ENCODE assay signal across 16 mouse cellular contexts in genomic region chr3:8366907-8367658, GRCm38 (mm10).
DNase-seq lines count a peak whose midpoint lies in the region; ATAC-seq lines count a peak whose summit lies in the region.
"Had no signal": no experiment of that assay in that cellular context is flagged by ENCODE, and none has a peak within 500 bp of the region (broad histone marks: within the 10 kb centered on the region; RNA-seq: fewer than 3 reads in every experiment).

No protein-coding gene starts in this region.

- no peak overlapping the region for H3K4me2 ChIP-seq in midbrain, embryonic 12.5 days (replicated peaks)
- H3K4me2 ChIP-seq in midbrain, embryonic 11.5 days, result no peak overlapping the region
- no peak overlapping the region for H3K4me2 ChIP-seq in hindbrain, embryonic 14.5 days (replicated peaks)
- no peak overlapping the region for H3K4me2 ChIP-seq in neural tube, embryonic 15.5 days
- H3K4me2 ChIP-seq: embryonic facial prominence, embryonic 15.5 days; liver, embryonic 11.5 days had no signal

- no peak overlapping the region for H3K27ac ChIP-seq in midbrain, embryonic 12.5 days (replicated peaks)
- no peak overlapping the region for H3K27ac ChIP-seq in midbrain, embryonic 11.5 days (ENCODE audit: low read depth, low read length)
- peak overlapping the region; percentile 0 for H3K27ac ChIP-seq in hindbrain, embryonic 14.5 days
- no peak overlapping the region for H3K27ac ChIP-seq in neural tube, embryonic 15.5 days (replicated peaks)
- H3K27ac ChIP-seq: embryonic facial prominence, embryonic 15.5 days had no signal

- peaks cover 3% of the 10 kb centered on the region; the same call in 1 of the 2 replicates for H3K4me1 ChIP-seq in midbrain, embryonic 12.5 days
- H3K4me1 ChIP-seq in midbrain, embryonic 11.5 days (ENCODE audit: control insufficient read depth, insufficient read depth, low read length), result no peaks in the 10 kb centered on the region
- 0 out of 2 replicates have a peak, but pooled peaks cover 3% of the 10 kb centered on the region for H3K4me1 ChIP-seq in hindbrain, embryonic 14.5 days (replicated peaks; ENCODE audit: control insufficient read depth, insufficient read depth, low read length)
- no peaks in the 10 kb centered on the region for H3K4me1 ChIP-seq in neural tube, embryonic 15.5 days
- H3K4me1 ChIP-seq: embryonic facial prominence, embryonic 15.5 days had no signal

- H3K36me3 ChIP-seq in midbrain, embryonic 12.5 days, result no peaks in the 10 kb centered on the region
- H3K36me3 ChIP-seq in midbrain, embryonic 11.5 days (ENCODE audit: control insufficient read depth, insufficient read depth, low read length), result no peaks in the 10 kb centered on the region
- H3K36me3 ChIP-seq in hindbrain, embryonic 14.5 days (replicated peaks; ENCODE audit: control insufficient read depth, insufficient read depth), result no peaks in the 10 kb centered on the region
- H3K36me3 ChIP-seq in neural tube, embryonic 15.5 days, result no peaks in the 10 kb centered on the region
- H3K36me3 ChIP-seq: embryonic facial prominence, embryonic 15.5 days had no signal

- H3K9me3 ChIP-seq in midbrain, embryonic 12.5 days, result no peaks in the 10 kb centered on the region
- no peaks in the 10 kb centered on the region for H3K9me3 ChIP-seq in midbrain, embryonic 11.5 days (ENCODE audit: control insufficient read depth, low read length)
- H3K9me3 ChIP-seq in hindbrain, embryonic 14.5 days (ENCODE audit: control insufficient read depth, low read length), result no peaks in the 10 kb centered on the region
- H3K9me3 ChIP-seq in neural tube, embryonic 15.5 days (replicated peaks), result no peaks in the 10 kb centered on the region
- H3K9me3 ChIP-seq: embryonic facial prominence, embryonic 15.5 days had no signal

- peak; percentile 2 to 3 for DNase-seq in cerebellum, postnatal 10 days
- DNase-seq in cerebellum, adult 11-12 months, result no peak
- no peak for DNase-seq in midbrain, embryonic 11.5 days (ENCODE audit: low spot score, missing footprints)
- peak; percentile 25 for DNase-seq in hindbrain, embryonic 14.5 days (ENCODE audit: low spot score)
- no peak for DNase-seq in heart, postnatal 4 days
- DNase-seq: cerebellum, adult 2 months; right cerebral cortex, postnatal 14 days had no signal

- no peak overlapping the region for H3K4me3 ChIP-seq in midbrain, embryonic 12.5 days
- H3K4me3 ChIP-seq in midbrain, embryonic 11.5 days (ENCODE audit: low read depth, low read length), result no peak overlapping the region
- H3K4me3 ChIP-seq in hindbrain, embryonic 14.5 days (replicated peaks; ENCODE audit: low read length), result no peak overlapping the region
- no peak overlapping the region for H3K4me3 ChIP-seq in neural tube, embryonic 15.5 days (replicated peaks)
- H3K4me3 ChIP-seq: embryonic facial prominence, embryonic 15.5 days had no signal

- no peaks in the 10 kb centered on the region for H3K27me3 ChIP-seq in midbrain, embryonic 12.5 days
- no peaks in the 10 kb centered on the region for H3K27me3 ChIP-seq in midbrain, embryonic 11.5 days (ENCODE audit: control insufficient read depth, insufficient read depth, low read length)
- no peaks in the 10 kb centered on the region for H3K27me3 ChIP-seq in hindbrain, embryonic 14.5 days (ENCODE audit: control insufficient read depth, insufficient read depth, low read length)
- no peaks in the 10 kb centered on the region for H3K27me3 ChIP-seq in neural tube, embryonic 15.5 days (replicated peaks)
- H3K27me3 ChIP-seq: CH12.LX; embryonic facial prominence, embryonic 15.5 days had no signal

- 67% methylated on average over 3 of the region's 3 CpGs for WGBS in midbrain, embryonic 12.5 days
- 81% methylated on average over 3 of the region's 3 CpGs for WGBS in midbrain, embryonic 11.5 days
- 53% methylated on average over 3 of the region's 3 CpGs for WGBS in hindbrain, embryonic 14.5 days
- 66% methylated on average over 3 of the region's 3 CpGs for WGBS in neural tube, embryonic 15.5 days

- no peak overlapping the region for H3K9ac ChIP-seq in midbrain, embryonic 12.5 days (replicated peaks)
- H3K9ac ChIP-seq in midbrain, embryonic 11.5 days (ENCODE audit: low read length), result no peak overlapping the region
- H3K9ac ChIP-seq in hindbrain, embryonic 14.5 days, result no peak overlapping the region
- H3K9ac ChIP-seq in neural tube, embryonic 15.5 days (replicated peaks), result no peak overlapping the region
- H3K9ac ChIP-seq: embryonic facial prominence, embryonic 15.5 days had no signal

- ATAC-seq in midbrain, embryonic 12.5 days (ENCODE audit: low FRiP score, low read depth), result peak; percentile 54; the same call in 1 of the 2 replicates
- no peak for ATAC-seq in midbrain, embryonic 11.5 days (ENCODE audit: low FRiP score)
- ATAC-seq in hindbrain, embryonic 14.5 days (ENCODE audit: low FRiP score), result peak; percentile 73; the same call in 1 of the 2 replicates
- peak; percentile 50; the same call in 1 of the 2 replicates for ATAC-seq in neural tube, embryonic 15.5 days (ENCODE audit: low FRiP score)
- no peak for ATAC-seq in erythroblast, adult 5-6 weeks (replicated peaks; ENCODE audit: low FRiP score, poor library complexity, severe bottlenecking)
- ATAC-seq: activated CD4-positive, CD25-positive, alpha-beta regulatory T cell, adult 4 months; inflammation-experienced regulatory T-cells, adult 6 months; lung, postnatal 0 days had no signal

Comparison
In these comparisons a context has a peak if more than half of its experiments do, and no peak if none do; other contexts are left out.
1. DNase-seq: peak in cerebellum, postnatal 10 days (2 of 2) and hindbrain, embryonic 14.5 days (single experiment); none in cerebellum, adult 11-12 months (single experiment), midbrain, embryonic 11.5 days (single experiment) and heart, postnatal 4 days (single experiment).
2. ATAC-seq: peak in midbrain, embryonic 12.5 days (single experiment), hindbrain, embryonic 14.5 days (single experiment) and neural tube, embryonic 15.5 days (single experiment); none in midbrain, embryonic 11.5 days (single experiment) and erythroblast, adult 5-6 weeks (single experiment).